Comparison of ENCODE assay signal across 8 mouse cellular contexts in genomic region chr10:25298264-25298671, GRCm38 (mm10). TPM values are rescaled to one million over a fixed set of nuclear protein-coding genes. Genes with fewer than 3 reads are reported as not detected.
A peak's percentile ranks its signal among the peaks of the same experiment; 100 is the strongest.
DNase-seq lines count a peak whose midpoint lies in the region.

No protein-coding gene starts in this region.

- H3K9me3 ChIP-seq in heart, embryonic 10.5 days: no peaks in the 10 kb centered on the region
- no peaks in the 10 kb centered on the region for H3K9me3 ChIP-seq in midbrain, embryonic 10.5 days (replicated peaks)

- H3K36me3 ChIP-seq in heart, embryonic 10.5 days: no peaks in the 10 kb centered on the region
- H3K36me3 ChIP-seq in midbrain, embryonic 10.5 days: no peaks in the 10 kb centered on the region

- peaks cover 22% of the 10 kb centered on the region for H3K4me1 ChIP-seq in heart, embryonic 10.5 days
- peaks cover 28% of the 10 kb centered on the region for H3K4me1 ChIP-seq in midbrain, embryonic 10.5 days

- H3K27me3 ChIP-seq in heart, embryonic 10.5 days (ENCODE audit: insufficient read depth, poor library complexity, severe bottlenecking): no peaks in the 10 kb centered on the region
- no peaks in the 10 kb centered on the region for H3K27me3 ChIP-seq in midbrain, embryonic 10.5 days (ENCODE audit: low read depth, poor library complexity, severe bottlenecking)

- WGBS in heart, embryonic 10.5 days: 63% methylated on average over 4 of the region's 4 CpGs
- WGBS in midbrain, embryonic 10.5 days: 86% methylated on average over 4 of the region's 4 CpGs

- DNase-seq in urinary bladder, postnatal 14 days (ENCODE audit: low spot score): peak; percentile 24
- no peak for DNase-seq in urinary bladder, adult 2 months (ENCODE audit: low spot score)
- DNase-seq in heart, embryonic 10.5 days (ENCODE audit: low spot score): no peak
- DNase-seq in kidney, postnatal 10 days: peak; percentile 34
- DNase-seq in midbrain, embryonic 10.5 days (ENCODE audit: low spot score): no peak
- no peak for DNase-seq in cerebellum, postnatal 36 days
- DNase-seq in right cerebral cortex, postnatal 14 days: no peak
- DNase-seq in gastrocnemius, adult 8-10 months (ENCODE audit: low spot score in 2 of 2): no peak

- H3K27ac ChIP-seq in heart, embryonic 10.5 days: peak overlapping the region; percentile 93
- peak overlapping the region; percentile 94 for H3K27ac ChIP-seq in midbrain, embryonic 10.5 days (replicated peaks)

- H3K4me3 ChIP-seq in heart, embryonic 10.5 days: peak overlapping the region; percentile 70
- H3K4me3 ChIP-seq in midbrain, embryonic 10.5 days: peak overlapping the region; percentile 71; the same call in 1 of the 2 replicates

RNA-seq across cellular contexts. Expression of gene Akap7, which starts 9.4 kb away (rescaled TPM):
- 30.8 and 35.7 TPM in 2 replicates for polyA plus RNA-seq in urinary bladder, adult 2 months (2012; rRNA removed)
- polyA plus RNA-seq in heart, embryonic 10.5 days (2016; fragmentation: Nextera tagmentation; extraction: Ambion mirVana): 18.4 and 24.6 TPM in 2 replicates
- 17.2 and 17.5 TPM in 2 replicates for polyA plus RNA-seq in midbrain, embryonic 10.5 days (2016; fragmentation: Nextera tagmentation; extraction: Ambion mirVana)
- 10 to 100 TPM; 12.8 to 19.5 (median 16.1) TPM for total RNA-seq in gastrocnemius, adult 8-10 months (2022)

Comparison
In these comparisons a context has a peak if more than half of its experiments do, and no peak if none do; other contexts are left out.
1. DNase-seq: peak in urinary bladder, postnatal 14 days (single experiment) and kidney, postnatal 10 days (single experiment); none in urinary bladder, adult 2 months (single experiment), heart, embryonic 10.5 days (single experiment), midbrain, embryonic 10.5 days (single experiment), cerebellum, postnatal 36 days (0 of 2), right cerebral cortex, postnatal 14 days (single experiment) and gastrocnemius, adult 8-10 months (0 of 2).